Mouse (Mus musculus): Measurements from ENCODE around the gene Hes1.

Gene Hes1

DNA sequence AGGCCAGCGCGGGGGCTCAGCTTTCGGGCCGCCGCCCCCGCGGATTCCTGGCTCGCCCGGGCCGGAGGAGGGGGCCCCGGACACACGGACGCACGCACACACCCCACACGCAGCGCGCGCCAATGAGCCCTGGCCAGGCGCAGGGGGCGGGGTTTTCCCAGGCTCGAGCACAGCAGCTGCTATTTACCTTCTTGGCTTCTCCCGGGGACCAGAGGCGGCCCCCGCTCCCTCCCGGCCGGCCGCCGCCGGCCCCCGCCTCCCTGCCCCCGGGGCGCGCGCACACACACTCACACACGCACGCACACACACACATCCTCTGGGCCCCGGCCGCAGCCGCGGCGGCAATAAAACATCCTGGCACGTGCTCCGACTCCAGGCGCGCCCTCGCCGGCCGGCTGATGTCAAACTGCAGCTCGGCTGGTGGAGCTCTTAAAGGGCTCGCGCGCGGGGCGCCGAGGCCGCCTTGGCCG is at the start of gene Hes1:
Hes1 (plus strand) TSS at position 401 of the 470 bp plus-strand sequence.
- DNase-seq (ENCODE audit: low spot score) = peak; percentile 95

DNA sequence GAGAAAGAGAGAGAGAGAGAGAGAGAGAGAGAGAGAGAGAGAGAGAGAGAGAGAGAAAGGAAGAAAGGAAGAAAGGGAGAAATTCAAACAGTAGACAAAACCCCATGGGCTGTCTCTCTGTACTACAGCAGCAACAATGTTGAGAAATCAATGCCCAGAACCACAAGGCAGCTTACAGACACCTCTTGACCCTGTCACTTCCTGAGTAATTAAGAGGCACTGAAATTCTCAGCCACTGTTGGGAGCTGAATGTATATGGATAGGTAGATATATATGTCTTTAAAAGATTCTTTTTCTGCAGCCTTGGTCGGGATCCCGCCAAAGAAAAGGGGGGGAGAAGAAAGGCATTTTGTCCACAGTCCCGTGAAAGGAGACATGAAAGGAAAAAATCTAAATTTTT is 48.1 kb upstream of the Hes1 start:
- peak; percentile 64 for DNase-seq (ENCODE audit: low spot score)

DNA sequence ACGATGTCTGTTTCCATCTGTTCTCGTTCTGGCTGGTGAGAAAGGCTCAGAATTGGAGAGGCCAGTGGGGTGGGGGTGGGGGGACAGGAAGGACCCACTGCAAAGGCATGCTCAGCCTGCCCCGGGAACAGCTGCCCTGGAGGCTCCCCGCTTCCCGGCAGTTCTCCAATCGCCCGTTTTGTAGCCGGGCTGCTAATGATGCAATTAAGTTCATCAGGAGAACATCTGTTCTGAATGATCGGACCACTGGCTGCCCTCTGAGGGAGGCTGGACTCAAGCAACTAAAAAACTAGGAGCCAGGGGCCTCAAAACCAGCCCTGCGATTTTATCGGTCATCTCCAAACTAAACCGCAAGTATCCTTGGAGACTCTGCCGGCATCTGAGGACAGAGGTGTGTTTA is 44.1 kb upstream of the Hes1 start:
- DNase-seq (ENCODE audit: low spot score) = peak; percentile 72

DNA sequence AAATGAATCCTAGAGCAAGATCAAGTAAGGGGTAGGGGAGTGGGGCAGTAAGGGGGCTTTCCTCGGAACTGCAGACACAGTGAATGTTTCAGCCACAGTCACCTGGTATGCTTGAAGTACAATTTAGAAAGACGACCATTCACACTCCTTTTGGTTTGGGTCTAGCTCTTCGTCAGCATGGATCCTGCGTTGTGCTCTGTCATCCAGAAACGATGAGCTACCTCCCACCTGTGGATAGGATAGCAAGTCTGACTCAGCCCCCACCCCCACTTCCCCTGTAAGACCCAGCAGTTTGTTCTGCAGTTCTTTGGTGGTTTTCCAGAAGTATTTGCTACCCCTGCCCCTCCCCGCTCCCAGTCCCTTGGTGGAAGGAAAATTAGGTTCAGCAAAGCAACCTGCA is 41.8 kb upstream of the Hes1 start:
- no peak for DNase-seq (ENCODE audit: low spot score)

DNA sequence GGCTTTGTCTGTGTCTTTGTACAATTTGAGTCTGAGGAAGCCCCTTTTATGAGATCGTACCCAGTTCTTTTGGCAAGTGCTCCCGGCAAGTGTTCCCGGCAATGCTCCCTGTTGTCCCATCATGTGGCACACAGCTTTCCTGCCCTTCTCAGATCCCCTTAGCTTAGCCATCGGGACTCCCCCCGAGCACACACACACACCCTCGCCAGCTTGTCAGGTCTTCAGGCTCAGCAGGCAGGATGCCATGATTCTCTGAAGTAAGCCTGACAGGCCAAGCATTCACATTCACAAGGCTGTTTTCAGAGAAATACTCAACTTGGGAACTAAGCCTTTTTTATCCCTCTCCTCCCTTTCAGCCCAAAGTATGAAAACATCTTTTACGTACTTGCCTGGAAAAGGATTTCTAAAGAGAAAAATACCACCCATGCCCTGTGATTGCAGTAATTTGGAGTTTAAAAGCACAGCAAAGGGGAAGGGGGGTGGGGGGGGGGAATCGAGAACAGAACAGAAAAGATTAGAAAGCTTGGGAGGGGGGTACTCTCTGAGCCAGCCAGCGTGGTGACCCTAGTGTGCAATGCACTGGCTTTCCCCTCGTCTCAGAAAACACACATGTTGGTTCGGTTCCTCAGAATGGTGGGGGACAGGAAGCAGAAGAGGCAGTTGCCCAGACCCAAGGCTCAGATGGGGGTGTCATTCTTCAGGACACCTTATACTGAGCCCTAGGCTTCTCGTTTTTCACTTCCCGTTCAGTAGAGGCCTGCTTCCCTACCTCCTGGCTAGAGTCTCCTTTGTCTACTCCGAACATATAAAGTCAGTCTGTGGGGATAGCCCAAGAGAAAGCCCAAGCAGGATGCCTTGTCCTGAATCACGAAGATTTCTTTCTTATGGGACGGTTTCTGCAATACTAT is 41.0 kb upstream of the Hes1 start:
- DNase-seq (ENCODE audit: low spot score) = no peak

DNA sequence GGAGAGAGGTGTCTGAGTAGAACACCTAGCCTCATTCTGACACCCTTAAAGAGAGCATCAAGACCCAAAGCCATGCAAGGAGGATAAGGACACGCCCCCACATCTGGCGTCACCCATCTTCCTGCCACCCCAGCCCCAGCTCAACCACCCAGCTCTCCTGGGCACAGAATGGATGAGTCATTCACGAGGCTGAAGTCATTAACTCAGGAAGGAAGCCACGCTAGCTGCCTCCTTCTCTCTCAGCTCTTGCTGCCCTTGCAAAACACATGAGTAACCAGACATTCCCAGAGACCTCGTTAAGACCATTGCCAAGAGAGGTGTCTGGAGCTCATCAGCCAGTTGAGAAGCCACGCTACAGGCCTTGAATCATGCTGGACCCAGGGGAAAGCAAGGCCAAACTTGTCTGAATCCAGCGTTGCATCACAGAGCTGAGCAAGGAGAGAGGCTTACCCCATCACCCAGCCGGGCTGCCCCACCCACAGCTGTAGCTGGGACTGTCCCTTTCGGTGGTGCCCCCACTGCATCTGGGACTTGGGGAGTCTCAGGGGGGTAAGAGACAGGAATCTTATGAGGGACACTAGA is 39.4 kb upstream of the Hes1 start:
- no peak for DNase-seq (ENCODE audit: low spot score)

DNA sequence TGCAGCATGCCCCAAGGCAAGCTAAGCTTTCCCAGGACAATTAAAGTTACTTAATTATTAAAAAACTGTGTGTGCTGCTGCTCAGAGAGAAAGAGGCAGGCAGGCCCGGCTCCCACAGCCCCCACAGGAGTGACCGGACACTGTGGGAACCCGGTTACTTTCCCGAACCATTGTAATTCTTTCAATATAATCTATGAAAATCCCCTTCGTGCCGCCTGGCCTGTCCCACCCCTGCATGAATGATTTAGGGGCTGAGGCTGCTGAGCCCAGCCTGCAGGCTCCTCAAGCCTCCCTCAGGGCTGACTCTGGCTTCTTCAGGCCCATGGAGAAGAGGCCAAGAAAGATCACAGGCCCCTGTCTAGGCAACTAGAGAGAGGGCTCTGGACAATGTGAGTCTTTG is 36.0 kb upstream of the Hes1 start:
- DNase-seq (ENCODE audit: low spot score) = no peak

DNA sequence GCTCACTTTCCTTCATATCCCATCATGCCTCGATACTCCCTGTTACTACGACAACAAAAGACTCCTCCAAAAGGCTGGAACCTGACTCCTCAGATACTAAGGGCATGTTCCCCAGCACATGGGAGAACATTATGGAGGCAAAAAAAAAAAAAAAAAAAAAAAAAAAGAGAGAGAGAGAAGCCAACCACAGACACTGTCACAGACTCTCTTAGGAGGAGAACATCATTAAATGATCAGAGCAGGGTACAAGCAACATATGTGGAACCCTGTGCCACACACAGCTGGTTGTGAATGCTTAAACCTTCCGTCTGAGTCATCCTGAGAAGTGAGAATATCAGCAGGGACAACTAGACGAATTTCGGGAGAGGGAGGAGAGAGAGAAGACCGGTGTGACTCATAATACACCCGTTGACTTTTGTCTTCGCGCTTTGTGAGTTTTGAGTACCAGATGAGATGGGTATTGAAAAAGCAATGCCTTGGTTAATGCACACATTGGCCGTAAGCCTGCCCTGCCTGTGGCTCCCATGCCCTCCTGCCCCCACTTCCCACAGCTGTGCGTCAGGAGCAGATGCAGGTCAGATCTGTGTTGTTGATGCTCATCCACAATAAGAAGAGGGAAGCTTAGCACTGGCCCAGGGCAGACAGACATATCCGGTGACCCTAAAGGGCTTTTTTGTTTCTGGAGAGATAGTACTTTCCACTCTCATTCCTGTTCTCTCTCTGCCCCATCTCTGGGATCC is 34.8 kb upstream of the Hes1 start:
- no peak for DNase-seq (ENCODE audit: low spot score)

DNA sequence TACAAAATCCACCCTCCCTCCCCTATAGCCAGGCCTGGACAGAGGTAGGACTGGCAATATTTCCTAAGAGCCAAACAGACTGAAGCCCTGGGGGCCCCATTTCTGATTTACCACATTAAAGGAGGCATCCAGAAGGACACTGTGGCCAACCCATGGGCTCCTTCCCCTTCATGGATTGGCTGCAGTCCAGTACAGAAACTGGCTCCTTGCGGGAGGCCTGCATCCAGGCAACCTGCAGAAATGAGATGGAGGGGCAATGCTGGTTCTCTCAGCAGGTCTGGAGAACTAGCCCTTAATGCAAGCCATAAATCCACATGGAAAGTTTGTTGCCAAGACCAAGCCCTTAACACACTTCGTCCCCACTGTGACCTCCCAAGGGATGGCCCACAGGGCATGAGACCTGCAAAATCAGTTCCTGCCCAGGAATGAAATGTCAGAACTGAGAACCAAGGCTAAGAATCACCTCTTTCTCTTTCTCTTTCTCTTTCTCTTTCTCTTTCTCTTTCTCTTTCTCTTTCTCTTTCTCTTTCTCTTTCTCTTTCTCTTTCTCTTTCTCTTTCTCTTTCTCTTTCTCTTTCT is 31.8 kb upstream of the Hes1 start:
- DNase-seq (ENCODE audit: low spot score) = no peak

DNA sequence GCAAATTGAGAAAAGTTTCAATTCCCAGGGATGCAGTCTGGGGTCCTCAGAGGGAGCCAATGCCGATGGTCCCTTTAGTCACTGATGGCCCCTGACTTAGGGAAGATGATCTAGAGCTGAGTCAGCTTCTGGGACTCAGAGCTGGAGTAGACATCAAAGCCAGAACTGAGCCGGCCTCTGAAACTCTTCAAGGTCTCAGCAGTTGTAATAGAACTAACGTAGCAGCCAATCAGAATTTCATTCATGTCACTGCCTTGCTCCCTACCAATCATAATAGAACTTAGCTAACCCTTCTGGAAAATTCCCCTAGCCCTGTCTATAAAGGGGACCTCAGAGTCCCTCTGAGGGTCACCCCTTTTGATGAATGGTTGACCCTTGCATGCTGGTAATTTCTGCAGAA is 30.8 kb upstream of the Hes1 start:
- no peak for DNase-seq (ENCODE audit: low spot score)

DNA sequence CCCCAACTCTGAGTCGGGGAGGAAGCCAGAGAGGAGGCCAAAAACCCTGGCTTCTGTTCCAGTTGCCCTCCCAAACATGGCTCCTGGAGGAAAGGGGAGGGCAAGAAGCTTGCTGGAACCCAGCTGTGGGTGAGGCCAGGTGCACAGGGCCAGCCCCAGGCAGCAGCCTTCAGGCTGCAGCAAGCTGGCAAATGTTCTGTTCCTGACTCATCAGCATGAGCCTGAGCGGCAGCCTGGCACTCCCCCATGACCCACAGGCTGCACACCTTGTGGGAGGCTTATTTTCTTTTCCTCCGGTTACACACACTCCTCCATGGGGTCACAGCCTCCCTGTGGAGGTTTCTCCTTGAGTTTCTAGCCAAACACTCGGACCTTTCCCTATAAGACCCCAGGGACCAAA is 30.2 kb upstream of the Hes1 start:
- no peak for DNase-seq (ENCODE audit: low spot score)

DNA sequence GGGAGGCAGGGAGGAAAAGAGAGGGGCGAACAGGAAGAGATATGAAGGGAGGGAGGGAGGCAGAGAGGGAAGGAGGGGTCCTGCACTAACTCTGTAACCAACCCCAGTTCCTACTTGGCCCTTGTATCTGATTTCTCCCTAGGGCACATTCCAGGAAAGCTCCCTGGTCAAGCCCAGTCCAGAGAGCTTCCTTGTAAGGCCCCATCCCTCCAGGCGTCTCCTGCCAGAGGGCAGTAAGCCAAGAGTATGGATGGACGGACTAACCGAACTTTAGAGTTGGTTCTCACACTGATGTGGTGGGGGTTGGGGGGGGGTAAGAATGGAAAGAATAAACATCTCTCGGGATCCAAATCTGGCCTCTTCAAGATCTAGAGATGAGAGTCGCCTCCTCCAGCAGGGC is 29.7 kb upstream of the Hes1 start:
- DNase-seq (ENCODE audit: low spot score) = no peak

DNA sequence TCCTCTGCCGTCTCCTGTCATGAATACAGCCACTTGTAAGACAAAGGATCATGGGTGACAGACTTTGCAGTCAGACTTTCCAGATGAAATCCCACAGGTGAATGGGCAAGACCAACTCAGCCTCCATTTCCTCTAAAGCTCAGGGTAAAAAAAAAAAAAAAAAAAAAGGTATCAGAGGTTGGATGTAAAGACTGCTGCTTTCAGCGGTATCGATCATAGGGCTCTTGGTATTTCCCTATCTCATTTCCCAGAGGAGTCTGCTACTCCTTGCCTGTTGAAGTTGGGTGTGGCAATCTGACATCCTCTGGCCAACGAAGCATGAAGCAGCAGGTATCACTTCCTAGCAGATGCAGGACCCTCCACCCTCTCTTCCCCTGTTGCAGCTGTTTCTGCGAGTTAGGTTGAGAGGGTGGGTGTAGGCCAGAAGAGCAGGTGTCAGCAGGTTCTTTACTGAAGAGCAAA is 29.2 kb upstream of the Hes1 start:
- DNase-seq (ENCODE audit: low spot score) = no peak

DNA sequence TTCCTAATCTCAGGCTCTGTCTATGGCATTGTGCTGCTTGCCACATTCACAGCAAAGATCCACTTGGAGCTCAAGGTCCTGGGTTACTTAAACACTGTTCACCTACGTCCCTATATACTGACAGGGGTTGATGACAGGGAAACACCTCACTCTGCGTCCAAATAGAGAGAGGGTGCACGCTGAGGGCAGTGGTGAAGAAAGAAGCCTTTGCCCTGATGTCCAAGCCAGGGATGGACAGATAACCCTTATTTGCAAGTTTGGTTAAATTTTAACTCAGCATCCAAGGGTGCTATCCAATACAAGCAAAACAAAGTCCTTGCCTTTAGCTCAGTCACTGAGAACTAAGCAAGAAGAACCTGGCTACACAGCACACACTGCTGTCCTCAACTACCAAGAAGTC is 28.1 kb upstream of the Hes1 start:
- DNase-seq (ENCODE audit: low spot score) = no peak

DNA sequence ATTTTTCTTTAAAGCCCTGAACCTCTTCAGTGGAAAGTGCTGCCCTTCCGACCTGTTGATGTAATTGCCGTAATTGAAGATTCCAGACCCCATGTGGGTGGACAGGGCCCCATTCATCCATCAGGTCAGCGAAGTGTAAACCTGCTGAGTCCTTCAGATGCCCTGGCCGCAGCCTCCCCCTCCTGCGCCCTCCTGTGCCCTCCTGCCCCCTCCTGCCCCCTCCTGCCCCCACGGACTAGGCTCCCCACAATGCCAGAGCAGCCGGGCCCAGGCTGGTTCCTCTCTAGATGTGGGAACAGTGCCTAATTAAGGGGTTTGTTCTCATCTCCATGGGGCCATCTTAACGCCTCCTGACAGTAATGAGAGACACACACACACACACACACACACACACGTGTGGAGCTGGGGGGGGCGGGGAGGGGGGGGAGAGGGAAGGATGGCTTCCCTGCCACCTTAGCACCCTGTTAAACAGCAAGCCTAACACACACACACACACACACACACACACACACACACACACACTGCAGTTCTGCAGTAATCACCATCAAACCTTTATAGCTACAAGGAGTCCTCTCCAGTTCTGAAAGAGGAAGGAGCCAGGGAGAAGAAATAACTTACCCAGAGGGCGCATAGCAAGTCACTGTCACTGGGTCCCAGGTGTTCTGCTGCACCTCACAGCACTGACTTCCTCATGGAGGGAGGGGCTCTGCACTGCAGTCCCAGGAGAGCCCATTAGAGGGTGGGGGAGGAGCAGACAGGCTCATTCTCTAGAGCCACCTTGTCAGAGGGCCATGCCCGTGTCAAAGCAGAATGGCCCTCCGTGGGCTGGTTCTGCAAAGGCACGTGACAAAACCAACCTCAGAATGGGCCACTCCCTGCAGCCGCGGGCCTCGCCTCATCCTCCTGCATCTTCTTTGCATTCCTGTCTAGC is 25.3 kb upstream of the Hes1 start:
- DNase-seq (ENCODE audit: low spot score) = peak; percentile 72

DNA sequence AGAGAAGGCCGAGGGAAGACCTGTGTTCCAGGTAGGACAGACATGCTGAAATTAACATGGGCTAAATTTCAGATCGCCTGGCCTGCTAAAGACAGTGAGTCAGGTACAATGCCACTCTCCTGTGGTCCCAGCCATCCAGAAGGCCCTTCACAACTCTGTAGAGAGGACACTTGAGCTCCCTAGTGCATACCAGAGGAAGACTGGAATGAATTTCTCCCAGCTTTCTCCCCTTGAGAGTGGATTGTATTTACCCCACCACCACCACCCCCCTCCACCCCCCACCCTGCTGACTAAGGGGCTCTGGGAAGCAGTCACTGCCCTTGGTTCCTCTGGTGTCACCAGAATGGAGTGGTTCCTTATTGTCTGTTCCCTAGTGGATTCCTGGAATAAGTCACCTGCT is 24.3 kb upstream of the Hes1 start:
- no peak for DNase-seq (ENCODE audit: low spot score)

DNA sequence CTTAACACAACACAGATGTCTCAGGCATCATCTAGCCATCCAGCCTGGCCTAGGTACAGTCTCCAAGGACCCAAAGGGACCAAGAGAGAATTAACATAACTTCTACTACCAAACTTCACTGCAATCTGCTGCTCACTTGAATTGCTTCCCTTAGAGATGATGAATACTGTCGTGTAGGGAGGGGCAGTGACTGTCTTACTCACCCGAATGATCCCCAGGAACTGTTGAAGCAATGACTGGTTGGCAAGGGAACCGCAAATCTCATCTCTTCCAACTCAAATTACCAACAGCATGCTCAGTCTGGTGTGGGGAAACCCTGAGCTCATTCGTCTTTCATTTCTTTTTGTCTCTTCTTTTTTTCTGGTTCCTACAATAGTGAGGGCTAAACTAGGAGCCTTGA is 21.3 kb upstream of the Hes1 start:
- DNase-seq (ENCODE audit: low spot score) = no peak

DNA sequence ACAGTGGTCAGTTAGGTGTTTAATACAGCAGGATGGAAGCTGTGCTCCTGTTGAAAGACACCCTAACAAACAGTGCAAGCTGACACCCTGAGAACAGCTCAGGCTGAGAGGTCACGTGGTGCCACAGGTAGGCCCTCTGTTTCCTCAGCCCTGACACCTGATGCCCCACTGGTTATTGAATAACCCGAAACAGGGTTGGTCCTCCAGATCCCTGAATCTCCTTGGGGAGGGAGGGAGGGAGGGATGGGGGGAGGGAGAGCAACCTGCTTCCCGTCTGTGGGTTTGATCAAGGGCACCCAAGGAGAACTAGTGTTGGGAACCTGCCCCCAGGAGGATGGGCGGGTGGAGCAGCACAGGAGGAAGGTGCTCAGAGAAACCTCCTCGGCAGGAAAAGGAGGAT is 18.6 kb upstream of the Hes1 start:
- no peak for DNase-seq (ENCODE audit: low spot score)

DNA sequence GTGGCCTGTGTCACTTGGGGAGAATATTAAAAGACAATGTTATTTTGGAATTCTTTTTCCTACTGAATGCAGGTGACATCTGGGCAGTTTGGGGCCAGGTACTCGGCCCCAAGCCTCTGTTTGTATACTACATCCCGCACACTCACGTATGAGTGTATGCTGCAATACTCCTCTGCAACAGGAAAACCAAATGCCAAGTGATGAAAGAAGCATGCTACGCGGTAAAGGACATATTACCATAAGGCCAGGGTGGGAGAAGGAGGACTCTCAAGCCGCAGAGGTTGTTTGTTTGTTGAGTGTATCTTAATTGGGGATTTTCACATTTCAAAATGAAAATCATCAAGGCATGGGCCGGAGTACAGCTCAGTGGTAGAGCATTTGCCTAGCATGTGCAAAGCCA is 17.2 kb upstream of the Hes1 start:
- no peak for DNase-seq (ENCODE audit: low spot score)

DNA sequence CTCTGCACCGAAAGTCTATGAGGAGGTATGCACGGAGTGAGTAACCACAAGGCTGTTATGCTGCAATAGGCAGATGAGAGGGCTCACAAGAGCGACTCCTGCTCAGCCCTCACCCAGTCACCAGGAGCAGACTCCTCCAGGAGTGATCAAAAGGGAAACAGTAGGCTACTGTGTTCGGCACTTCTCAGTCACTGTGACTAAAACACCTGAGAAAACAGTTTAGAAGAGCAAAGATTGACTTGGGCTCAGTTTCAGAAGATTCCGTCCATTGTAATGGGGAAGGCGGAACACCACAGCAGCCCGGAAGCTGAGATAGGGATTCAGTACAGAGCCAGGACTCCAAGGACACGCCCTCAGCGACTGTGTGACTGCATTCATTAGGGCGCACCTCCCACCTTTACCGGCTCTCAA is 16.8 kb upstream of the Hes1 start:
- DNase-seq (ENCODE audit: low spot score) = no peak

DNA sequence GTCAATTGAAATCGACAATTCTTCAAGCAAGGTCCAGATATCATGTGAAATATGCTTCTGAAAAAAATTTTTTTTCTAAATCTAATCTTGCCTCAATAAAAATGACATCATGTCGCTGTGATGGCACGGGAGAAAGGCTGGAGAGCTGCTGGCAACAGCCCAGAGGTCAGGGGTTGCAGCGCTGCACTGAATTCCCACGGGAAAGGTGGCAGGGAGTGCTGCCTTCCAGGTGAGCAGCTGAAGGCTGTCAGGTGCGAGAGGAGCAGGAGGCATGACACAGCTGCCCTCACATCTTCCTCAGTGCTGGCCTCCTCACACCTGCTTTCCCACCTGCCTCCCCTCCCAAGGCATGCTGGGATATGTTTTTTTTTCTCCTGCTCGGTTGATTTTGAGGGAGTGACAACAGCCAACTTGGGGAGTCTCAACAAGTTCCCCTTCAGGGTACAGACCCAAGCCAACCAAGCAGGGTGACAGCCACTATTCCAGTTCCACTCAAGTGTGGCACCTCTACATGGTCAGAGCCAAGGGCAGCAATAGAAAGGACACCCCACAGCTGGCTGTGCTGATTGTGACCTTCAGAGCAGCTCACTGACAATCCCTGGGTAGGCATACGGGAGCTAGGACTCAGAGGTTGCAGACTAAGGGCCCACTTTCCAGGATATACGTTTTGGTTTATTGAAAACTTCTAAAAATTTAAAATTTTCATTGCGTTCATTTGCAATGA is 13.3 kb upstream of the Hes1 start:
- no peak for DNase-seq (ENCODE audit: low spot score)

All from embryo, embryonic 10 days (tissue).